Mouse (Mus musculus): Measurements from ENCODE around the gene St8sia1.

Gene St8sia1

DNA sequence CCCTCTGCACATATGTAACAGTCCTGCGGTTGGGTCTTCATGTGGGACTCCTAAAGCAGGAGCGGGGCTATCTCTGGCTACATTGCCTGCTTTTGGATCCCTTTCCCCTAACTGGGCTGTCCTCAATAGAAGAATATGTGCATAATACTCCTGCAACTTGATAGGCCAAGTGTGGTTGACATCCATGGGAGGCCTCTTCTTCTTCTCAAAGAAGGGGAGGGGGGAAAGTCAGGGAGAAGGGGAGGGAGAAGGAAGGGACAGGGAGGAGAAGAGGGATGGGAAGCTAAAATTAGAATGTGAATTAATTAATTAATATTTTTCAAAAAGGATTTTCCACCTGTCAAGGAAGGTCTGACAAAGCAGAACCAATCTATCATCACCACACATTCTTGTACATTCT is 97.2 kb downstream of the St8sia1 start:
- DNase-seq (ENCODE audit: low read depth, low spot score), result no peak

DNA sequence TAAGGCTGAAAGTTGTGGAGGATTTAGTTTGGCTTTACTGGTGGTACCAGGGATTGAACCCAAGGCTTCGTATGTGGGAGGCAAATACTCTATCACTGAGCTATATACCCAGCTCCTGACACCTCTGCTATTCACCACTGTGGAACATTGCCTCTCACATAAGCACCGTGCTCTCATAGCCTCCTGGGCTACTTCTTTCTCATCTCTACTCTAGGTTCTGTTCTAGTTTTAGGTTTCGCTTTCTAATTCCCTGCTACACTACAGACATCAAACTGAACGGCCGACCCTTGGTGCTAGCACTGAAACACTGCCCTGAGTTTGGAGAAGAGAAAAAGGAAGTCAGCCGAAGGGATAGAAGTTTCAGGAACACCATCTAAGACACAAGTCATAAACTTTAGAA is 99.1 kb downstream of the St8sia1 start:
- DNase-seq (ENCODE audit: low read depth, low spot score), result no peak

DNA sequence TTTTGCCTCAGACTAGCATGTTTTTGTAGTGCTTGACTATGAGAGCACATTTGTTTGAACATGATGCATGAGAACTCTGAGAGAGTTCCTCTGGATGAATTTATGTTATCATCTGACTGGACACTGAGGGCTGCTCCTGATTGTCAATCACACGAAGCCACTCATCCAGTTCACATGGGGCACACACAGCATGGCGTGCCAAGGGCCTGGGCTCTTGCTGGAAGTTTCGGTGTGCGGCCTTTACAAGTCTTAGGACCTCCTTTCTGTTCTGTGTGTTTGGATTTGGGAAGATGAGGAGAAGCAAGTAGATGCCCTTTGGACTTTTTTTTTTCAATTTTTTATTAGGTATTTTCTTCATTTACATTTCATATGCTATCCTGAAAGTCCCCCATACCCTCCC is 100.4 kb downstream of the St8sia1 start:
- DNase-seq (ENCODE audit: low read depth, low spot score), result no peak

DNA sequence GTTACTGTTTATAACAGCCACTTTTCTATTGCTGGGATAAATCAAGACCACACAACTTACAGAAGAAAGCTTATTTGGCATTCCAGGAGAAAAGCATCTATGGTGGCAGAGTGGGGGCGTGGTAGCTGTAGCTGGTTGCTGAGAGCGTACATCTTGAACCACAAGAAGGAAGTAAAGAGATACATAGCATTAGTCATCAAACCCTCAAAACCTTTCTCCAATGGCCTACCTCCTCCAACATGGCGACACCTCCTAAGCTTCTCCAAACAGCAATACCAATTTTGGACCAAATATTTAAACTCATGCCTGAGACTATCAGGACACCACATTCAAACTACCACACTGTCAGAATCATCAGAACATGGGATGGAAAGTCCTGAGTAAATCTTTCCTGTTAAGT is 102.0 kb downstream of the St8sia1 start:
- DNase-seq (ENCODE audit: low read depth, low spot score), result no peak

DNA sequence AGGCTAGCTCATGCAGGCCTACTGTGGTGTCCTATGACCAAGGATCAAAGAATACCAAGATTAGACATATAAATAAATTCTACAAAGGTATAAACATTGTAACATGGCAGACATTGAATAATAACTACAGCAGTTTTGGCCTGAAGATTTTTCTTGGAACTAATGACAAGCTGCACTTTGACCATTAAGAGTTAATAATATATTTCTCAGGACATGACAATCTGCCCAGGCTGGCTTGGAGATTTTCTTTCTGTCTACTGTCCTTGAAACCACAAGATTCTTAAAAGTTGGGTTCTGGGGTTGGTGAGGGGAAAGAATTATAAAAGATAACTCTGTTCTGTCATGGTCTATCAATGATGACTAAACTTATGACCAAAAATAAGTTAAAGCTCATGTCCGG is 103.9 kb downstream of the St8sia1 start:
- DNase-seq (ENCODE audit: low read depth, low spot score), result no peak

DNA sequence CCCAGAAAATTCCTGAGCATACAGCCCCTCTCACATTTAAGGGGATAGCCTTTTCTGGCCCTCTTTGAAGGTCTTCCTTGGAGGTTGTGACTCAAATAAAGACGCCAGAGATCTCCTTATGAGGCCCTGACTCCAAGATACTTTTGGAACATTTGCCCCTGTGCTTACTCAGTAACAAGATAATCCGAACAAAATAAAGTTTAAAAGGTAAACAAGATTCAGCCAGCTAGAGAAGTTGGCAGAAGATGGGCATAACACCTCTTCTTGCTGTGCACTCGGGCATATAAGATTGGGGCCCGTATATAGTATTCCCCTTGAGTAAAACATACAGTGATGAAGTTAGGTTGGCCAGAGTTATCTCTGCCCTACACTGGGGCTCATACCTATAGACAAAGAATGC is 104.3 kb downstream of the St8sia1 start:
- no peak for DNase-seq (ENCODE audit: low read depth, low spot score)

DNA sequence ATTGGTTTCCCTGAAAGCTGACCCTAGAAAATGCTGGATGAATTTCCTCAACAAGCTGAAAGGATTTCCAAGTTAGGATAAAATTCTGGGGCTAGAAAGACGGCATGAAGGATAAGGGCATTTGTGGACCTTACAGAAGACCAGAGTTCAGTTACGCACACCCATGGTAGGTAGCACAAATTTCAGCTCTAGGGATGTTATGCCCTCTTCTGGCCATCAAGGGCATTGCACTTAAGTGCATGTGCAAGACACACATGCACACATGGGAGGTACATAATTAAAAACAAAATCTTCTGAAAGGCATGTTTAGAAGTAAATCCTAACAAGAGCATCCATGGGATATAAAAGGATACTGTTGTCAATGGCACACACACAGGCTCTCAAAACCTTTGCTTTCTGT is 105.3 kb downstream of the St8sia1 start:
- DNase-seq (ENCODE audit: low read depth, low spot score), result no peak

DNA sequence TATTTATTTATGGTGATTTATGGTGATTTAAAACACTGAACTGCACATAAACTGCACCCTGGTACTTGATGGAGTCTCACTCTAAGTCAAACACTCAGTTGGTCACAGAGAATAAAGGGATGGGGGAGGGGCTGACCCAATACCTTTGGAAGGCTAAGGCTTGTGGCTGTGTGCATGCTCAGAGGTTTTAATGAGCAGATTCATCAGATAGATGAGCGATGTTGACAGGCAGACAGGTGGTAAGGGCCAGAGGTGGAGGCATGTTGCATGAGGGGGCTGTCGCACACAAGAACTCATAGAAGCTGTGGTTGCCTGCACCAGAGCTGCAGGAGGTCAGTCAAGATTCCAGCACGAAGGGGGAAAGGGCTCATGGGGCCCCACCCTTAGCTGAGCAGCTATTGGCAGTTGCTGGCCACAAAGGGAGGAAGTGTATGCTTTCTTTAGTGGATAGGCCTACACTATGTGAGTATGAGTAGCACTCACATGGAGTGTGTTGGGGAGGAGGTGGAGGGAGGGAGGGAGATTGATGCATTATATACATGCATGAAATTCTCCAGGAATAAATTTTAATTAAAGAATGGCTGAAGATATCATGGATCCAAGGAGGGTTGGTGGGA is 107.9 kb downstream of the St8sia1 start:
- no peak for DNase-seq (ENCODE audit: low read depth, low spot score)

DNA sequence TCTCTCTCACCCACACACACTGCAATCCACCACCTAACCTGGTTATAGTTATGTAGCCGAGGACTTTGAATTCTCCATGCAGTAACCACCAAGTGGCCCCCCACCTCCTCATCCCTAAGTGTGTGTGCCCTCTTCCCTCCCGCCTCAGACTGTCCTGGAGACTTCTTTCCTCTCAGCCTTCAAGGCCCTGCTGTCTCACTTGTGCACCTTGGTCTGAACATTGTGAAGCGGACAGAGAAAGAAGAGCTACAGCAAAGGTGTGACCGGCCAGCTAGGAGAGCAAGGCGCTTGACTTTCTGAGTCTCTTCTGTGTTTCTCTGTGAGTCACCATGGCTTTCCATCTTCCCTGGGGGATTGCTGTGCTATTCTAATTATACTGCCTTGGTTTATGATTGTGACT is 108.5 kb downstream of the St8sia1 start:
- DNase-seq (ENCODE audit: low read depth, low spot score), result no peak

DNA sequence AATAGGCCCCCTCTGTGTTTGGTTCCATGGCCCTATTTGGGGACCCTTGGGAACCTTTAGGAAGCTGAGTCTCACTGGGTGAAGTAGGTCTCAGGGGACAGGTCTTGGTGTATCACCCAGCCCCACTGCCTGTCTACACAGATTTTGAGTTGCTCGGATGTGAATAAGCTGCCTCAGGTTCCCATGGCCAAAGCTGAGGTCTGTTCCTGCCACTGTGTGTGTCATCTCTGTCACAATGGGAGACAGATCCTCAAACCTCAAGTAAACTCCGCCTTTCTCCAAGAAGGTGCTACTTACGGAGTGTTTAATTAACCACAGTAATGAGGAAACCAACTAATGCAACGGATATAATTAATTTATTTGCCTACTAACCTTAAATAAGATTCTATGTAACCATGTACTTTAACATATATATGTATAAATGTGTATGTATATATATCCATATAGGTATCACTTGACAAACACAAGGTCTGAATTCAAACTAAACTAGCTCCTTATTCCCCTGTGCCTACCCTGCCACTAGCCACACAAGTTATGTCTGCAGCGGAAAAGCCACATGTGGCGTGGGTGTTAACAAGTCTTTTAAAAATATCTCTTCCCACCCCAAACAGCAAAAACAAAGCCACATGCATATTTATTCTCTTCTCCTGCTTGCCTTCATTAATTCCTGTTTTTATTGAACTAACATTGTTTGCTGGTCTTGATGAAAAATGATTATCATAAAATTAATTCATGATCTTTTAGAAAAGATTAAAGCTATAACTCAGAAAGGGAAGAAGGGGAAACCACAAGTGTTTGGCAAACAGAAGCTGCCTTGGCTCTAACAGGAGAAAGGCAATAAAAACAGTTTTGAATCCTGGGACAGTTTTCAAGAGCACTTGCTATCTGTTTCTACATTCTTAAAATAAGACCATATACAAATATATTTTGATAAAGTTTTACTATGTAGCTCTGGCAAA is 111.6 kb downstream of the St8sia1 start:
- no peak for DNase-seq (ENCODE audit: low read depth, low spot score)

DNA sequence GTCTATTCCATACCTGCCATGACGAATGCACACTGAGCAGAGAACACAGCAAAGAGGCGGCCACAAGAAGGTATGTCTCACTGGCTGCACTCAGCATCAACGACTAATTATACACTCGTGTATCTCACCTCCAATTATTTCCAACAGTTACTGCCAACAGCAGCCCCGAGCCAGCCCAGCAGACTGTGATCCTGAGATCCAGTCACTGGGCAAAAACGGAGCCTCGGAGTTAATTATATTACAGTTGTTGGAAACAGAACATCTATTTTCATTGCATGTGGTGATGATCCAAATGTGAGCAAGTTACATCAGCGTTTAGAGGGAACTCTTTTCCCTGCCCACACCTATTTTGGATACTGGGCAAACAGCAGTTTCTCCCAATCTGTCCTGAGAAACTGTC is 113.8 kb downstream of the St8sia1 start:
- DNase-seq (ENCODE audit: low read depth, low spot score), result no peak

DNA sequence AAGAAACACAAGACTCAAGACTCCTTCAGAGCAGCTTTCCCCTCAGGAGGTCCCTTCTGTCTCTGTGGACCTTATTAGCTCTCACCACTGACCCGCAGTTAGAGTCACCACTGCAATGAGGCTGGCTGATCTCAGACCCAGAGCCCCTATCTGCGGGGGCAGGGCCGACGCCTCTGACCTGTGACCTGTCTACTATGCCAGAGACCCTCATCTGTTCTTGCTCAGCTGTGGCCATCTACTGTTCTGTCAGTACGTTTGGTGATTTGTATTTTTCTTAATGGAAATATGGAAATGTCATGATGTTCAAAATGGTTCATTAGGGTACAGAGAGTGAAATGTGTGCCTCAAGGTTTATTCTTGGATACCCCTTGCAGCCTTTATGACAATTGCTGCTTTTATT is 114.9 kb downstream of the St8sia1 start:
- no peak for DNase-seq (ENCODE audit: low read depth, low spot score)

DNA sequence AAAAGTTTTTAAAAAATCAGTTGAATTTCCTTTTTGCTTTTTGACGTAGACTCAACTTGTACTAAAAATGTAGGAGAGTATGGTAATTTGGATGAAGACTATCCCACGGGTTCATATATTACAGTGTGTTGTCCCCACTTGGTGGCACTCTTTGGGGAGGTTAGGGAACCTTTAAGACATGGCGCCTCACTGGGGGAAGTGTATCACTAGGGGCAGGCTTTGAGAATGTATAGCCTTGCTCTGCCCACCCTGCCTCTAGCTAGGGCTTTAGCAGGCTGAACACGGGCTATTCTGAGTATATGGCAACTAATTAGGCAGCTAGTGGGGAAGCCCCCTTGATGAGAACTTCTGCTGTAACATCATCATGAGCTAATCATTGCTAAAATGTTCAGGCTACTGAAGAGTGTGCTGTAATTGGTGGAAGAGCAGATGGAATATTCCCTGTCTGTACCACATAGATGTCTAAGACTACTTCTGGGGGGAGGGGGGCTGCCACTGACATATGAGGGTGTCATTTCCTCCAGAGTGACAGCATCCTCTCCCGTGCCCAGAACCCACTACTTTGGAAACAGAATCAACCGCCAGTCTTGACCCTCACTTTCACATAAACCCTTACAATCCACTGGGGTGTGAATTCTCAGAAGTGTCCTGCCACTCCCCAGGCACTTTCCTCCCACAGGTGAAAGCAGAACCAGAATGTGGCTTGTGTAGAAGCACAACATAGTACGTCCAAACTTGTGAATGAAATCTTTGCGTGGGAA is 116.2 kb downstream of the St8sia1 start:
- DNase-seq (ENCODE audit: low read depth, low spot score), result no peak

DNA sequence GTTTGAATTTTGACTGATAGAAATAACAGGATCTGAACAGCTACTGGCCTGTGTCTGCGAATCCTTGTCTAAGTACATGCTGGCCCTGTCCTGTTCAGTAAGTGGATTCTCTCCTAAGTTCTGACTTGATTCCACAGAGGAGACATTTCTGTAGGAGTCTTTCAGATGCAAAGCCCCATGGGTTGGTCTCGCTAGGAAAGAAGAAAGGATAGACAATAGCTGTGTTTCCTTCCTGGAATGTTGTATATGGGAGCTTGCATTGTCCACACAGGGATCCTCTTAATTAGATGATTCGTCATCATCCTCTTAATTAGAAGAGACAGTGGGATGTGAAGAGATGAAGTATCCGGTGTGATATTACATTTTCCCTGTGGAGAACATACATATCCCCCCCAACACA is 117.4 kb downstream of the St8sia1 start:
- DNase-seq (ENCODE audit: low read depth, low spot score), result no peak

DNA sequence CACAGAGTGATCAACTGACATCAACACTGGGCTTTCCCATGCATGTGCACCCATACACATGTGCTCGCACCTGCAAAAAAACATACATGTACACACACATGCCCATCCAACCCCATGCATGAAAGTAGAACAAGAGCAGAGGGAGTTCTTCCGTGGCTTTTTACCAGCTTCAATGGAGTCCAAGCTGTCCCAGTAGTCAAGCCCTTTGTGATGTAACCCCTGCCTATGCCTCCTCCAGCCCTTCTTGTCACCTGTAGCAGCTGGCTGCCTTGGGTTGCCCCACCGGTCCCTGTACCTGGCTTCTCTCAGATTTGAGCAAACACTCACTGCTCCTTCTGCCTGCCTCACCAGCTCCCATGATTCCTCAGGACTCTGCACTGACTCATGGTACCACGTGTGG is 119.2 kb downstream of the St8sia1 start:
- no peak for DNase-seq (ENCODE audit: low read depth, low spot score)

DNA sequence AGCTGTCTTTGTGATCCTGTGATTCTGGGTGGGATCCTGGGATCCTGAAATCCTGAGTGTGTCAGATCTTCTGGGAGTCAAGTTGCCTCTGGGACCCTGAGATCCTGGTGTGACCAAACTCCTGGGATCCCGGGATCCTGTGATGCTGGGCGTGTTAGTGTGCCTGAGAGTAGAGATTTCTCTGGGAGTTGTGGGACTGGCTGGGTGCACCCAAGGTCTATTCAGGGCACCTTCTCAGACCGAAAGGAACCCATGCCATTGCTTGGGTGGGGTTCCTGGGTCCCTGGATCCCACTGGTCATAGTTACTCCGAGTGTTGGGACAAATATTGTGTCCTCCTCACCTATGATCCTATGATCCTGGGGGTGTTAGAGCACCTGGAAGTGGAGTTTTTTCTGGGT is 120.2 kb downstream of the St8sia1 start:
- DNase-seq (ENCODE audit: low read depth, low spot score), result no peak

DNA sequence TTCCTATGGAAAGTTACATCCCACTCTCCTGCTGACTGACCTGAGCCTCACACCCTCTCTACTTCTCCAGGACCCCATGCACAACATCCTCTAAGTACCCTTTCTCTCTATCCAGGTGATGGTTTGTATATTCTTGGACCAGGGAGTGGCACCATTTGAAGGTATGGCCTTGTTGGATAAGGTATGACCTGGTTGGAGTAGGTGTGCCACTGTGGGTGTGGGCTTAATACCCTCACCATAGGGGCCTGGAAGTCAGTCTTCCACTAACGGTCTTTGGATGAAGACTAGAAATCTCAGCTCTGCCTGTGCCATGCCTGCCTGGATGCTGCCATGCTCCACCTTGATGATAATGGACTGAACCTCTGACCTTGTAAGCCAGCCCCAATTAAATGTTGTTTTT is 125.8 kb downstream of the St8sia1 start:
- DNase-seq (ENCODE audit: low read depth, low spot score), result no peak

DNA sequence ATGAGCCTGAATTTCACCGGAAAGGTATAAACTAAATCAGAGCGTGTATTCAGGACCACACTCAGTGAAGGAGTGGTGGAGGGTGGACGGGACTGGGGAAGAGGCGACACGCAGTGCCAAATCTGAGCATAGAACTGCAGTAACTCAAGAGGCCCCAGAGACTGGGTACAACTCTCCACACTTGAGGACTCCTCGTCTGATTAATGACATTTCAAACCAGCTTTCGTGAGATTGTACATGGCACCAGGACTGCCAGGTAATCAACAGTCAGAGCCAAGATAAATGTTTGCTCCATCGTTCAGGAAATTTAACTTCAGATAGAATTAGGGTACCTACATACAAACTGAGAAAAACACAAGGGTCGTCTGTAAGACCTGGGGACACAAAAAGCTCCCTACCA is 126.9 kb downstream of the St8sia1 start:
- DNase-seq (ENCODE audit: low read depth, low spot score), result no peak

DNA sequence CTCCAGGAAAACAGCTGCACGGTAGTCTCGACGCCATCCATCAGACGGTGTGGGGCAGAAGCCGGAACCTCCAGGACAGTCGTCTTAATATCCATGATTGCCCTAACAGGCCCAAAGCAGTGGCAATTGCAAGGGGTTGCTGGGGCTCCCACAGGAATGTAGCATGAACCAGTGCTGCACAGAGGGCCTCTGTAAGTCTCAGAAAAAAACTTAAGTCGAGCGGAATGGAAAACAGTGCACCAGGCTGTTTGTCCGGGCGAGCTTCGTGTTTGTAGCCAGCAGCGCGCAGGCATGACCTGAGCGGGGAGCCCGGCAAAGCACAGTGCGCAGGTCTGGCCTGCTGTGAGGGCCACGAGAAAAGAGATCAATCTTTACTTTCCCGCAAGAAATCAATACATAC is 128.5 kb downstream of the St8sia1 start:
- DNase-seq (ENCODE audit: low read depth, low spot score), result peak; percentile 68

DNA sequence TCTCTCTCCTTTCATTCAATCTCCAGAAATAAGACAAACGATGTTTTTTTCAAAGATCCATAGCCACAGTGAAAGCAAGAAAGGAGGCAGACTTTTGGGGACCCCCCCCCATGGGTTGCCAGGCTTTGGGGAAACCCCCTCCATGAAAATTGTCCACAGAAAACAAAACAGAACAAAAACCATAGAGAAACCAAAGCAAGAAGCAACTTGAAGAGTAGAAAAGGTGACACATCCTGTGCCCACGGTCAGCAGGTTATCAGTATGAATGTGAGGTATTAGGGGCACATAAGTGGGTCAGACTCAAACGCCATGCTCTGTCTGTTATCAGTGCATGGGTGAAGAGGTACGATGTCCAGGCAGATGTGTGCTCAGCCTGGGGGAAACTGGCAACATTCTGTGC is 129.3 kb downstream of the St8sia1 start:
- DNase-seq (ENCODE audit: low read depth, low spot score), result no peak

DNA sequence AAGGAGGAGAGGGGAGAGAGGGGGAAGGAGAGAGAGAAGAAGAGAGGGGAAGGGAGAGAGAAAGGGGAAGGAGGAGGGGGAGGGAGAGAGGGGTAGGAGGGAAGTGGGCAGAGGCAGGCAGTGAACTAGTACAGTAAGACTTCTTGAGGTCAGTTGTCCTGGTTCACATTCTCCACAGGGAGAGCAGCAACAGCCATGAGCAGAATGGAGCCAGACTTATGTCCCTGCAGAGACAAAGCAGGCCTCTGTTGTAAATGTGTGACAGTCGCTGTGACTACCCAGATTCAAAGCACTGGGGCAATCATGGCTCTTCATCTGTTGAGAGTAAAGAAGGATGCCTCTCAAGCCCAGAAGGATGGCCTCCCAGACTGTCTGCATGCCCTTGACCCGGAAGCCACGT is 132.5 kb downstream of the St8sia1 start:
- DNase-seq (ENCODE audit: low read depth, low spot score), result no peak

DNA sequence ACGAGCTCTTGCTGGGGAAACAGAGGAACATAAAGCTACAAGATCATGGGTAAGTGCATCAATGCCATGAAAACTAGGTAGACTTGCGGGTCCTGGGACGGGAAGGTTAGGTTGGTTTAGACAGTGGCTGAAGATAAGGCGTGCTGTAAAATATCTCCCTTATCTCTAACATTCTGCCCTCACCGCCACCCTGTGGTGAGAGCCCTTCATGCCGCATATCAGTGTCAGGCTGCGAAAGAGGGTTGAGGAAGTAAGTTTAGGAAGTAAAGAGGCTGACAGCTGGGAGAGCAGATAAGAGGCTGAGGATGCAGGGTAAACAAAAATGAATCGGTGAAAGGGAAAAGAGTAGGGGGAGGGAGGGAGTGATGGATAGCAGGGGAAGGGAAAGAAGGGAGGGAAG is 133.0 kb downstream of the St8sia1 start:
- no peak for DNase-seq (ENCODE audit: low read depth, low spot score)

DNA sequence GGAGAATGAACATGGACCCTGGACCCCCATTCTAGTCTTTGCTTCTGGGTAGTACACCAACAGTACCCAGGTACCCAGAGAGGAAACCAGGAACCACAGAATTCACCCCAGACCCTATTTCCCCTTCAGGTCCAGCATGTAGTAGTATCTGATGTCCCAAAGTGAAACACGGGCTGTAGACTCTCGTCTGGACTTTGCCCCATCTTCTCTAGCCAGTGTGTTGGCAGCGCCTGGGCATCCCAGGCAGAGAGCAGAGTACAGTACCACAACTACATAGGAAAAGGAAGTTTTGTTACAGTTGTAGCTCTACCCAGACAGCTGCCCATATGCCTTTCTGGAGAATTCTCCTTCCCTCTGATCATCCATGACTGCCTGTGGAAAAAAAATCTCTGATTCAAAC is 134.0 kb downstream of the St8sia1 start:
- DNase-seq (ENCODE audit: low read depth, low spot score), result no peak
